Mouse (Mus musculus) T-helper 1 cell (primary cell): ENCODE data around the gene 7530416G11Rik.

ENCODE experiments used
- in situ Hi-C: fragments of 300-600 bp; cut with MboI, MseI; formaldehyde crosslinking; loops from one replicate; pipeline ENCODE4 v1.15.1; 2025; ENCODE audit warnings: high pct_unique_total_duplicates

The 7530416G11Rik gene

GRCm38 (mm10) chr15:85480630-85481029, 22.4 kb downstream of the 7530416G11Rik start:
- in situ Hi-C loops = loop anchor here (5.0 kb wide), 1 partner anchor 102 kb away; the partner anchor contains the start of gene Wnt7b

GRCm38 (mm10) chr15:85479919-85480318, 23.1 kb downstream of the 7530416G11Rik start:
- in situ Hi-C loops = loop anchor here (5.0 kb wide), 1 partner anchor 102 kb away; the partner anchor contains the start of gene Wnt7b

- in situ Hi-C loops = no loop called here
Observed at GRCm38 (mm10) chr15:85479365-85479764, 23.7 kb downstream of the 7530416G11Rik start.

GRCm38 (mm10) chr15:85477584-85477983, 25.4 kb downstream of the 7530416G11Rik start:
- in situ Hi-C loops = no loop called here

- in situ Hi-C loops = no loop called here
Observed at GRCm38 (mm10) chr15:85474697-85475096, 28.3 kb downstream of the 7530416G11Rik start.

- in situ Hi-C loops = no loop called here
Observed at GRCm38 (mm10) chr15:85469401-85469800, 33.6 kb downstream of the 7530416G11Rik start.

GRCm38 (mm10) chr15:85466456-85467067, 36.5 kb downstream of the 7530416G11Rik start:
- in situ Hi-C loops = no loop called here

DNA sequence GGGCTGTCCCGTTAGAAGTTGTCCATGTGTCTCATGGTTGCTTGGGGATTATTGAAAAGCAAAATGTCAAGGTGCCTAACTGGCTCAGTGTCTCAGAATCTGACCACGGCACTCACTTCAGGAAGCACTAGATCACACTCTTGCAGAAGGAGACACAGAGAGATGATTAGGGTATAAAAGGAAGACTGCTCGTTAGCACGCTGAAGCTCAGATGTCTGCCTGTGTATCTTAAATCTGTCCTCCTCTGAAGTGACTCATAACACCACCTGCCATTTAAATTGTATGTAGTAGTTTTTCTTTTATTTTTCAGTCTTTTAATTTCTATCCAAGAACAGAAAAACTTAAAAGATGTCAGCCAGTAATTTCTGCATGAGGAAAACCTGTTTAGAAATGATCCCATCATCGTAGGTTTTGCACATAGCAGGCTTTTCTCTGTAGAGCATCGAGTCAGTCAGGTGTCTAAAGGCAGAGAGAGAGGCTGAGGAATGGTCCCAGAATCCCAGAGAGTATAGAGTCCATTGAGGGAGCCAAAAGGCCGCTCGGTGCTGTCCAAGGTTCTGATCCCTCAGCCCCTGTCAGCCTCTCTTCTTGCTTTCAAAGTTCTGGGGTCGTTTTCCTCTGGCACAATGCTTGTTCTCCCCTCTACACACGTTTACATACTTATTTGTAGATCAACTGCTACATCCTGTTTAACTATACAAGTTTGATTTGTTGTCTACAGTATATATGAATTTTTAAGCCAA, 38.0 kb downstream of the 7530416G11Rik start:
- in situ Hi-C loops = no loop called here

DNA sequence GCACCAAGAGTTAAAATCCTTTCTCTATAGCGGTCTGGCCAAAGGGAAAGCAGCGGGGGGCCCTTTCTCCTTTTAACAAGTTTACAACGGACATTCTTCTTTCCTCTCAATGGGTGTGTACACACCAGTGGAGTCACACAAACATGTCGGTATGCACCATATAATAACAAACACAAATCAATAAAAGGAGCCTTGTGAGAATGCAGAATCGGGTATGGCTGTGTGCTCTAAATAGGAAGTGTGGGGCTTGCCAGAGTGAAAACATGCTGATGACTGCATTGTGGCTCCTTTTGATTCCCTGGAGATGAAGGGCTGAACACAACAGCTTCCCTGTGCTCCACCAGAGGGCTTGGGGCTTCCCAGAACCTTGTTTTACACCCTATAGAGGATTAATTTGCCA, 38.8 kb downstream of the 7530416G11Rik start:
- in situ Hi-C loops = no loop called here

DNA sequence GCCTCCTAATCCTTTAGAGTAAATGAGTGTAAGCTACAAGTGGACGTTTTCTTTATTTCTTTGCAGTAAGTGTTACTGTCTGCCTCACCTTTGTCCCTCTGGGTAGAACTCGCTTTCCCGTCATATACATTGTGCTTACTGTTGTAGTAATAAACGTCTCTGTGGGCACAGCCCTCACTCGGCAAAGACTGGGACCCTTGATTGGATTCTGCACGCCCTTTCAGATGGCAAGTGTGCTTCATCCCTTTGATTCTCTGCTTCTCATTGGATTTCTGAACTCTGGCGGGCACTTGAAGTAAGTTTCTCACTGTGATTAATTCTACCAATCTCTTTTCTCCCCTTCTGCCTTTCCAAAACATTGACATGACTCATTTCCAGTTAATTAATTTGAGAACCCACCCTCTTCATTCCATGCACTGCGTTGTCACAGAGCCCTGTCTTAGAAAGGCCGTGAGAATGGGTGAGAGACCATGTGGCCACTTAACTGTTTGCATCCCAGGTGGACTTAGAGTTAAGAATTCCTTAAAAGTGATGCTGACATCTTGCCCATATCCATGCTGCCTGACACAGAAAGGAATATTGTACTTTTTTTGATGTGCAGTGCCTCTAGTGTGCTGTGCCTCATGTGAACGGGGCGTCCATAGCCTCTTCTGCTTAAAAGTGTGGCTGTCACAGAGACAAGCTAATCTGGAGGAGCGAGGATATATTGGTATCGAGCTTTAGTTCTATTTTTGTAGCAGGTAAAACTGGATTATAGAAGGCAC, 39.8 kb downstream of the 7530416G11Rik start:
- in situ Hi-C loops = no loop called here

- in situ Hi-C loops = no loop called here
Observed at GRCm38 (mm10) chr15:85462138-85462537, 40.9 kb downstream of the 7530416G11Rik start.

DNA sequence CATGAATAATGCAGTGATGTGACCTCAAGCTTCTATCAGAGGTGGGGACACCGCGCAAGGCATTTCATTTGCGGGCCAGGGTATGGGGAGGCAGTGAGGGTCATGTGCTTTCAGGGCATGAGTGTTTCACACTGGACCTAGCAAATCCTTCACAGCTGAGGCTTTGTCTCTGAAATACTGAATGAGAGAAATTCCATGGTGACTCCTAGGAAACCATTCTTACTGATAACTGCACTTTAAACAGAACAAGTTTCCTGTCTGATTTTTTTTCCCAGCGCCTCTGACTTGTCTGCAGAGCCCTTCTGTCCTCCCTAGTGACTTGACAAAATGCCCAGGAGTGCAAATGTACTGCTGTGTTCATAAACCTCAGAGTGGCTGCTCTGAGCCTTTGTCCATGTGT, 41.5 kb downstream of the 7530416G11Rik start:
- in situ Hi-C loops = no loop called here

GRCm38 (mm10) chr15:85458631-85459082, 44.4 kb downstream of the 7530416G11Rik start:
- in situ Hi-C loops = no loop called here

DNA sequence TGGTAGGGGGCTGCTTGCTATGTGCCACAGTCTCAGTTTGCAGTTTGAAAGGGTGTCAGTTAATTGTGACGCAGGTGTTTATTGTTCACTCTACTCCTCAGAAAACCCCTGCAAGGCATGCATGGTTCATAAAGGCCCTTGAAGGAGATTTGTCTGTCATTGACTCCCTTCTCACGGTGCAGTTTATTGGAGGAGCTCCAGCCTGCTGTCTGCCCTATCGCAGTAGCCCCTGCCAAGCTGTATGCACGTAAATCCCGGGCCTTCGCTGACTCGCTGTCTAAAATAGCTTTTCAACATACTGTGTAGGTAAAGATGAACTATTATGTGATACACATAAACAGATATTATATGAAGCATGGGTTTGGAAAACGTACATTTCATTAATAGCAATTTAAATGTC, 45.2 kb downstream of the 7530416G11Rik start:
- in situ Hi-C loops = no loop called here

DNA sequence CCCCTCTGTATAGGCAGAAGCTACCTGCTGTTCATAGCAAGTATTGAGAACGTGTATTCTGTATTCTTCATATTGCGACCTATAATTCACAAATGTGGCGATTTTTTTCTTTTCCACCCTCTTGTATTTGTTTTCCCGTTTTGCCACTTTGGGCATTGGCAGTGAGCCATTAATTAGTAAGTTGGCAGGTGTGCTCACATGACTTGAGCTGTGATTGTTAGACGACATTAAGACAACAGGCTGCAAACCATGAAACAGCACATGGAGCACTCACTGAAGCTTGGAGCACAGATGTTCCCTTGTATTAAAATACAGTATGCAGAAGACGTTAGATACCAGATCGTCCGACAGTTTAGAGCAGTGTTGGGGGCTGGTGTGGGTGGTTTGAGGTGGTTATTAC, 46.1 kb downstream of the 7530416G11Rik start:
- in situ Hi-C loops = no loop called here

DNA sequence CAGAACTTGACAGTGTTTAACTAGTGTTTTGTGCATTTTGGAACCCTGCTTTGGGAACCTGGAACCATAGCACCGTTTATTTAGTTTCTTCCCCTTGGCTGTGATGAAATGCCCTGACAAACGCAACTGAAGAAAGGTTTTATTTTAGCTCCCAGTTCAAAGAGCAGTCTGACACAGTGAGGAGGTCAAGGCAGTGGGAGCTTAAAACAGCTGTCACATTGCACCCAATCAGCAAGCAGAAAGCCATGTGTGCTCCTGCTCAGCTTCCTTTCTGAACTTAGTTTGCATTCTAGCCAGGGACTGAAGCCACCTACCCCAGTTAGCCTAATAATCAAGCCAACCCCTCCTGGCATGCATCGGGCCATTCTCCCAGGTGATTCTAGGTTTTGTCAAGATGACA, 56.4 kb downstream of the 7530416G11Rik start:
- in situ Hi-C loops = no loop called here
